8 mouse cellular contexts compared by ENCODE assay signal in genomic region chr1:151287451-151287850, GRCm38 (mm10). TPM values are rescaled to one million over a fixed set of nuclear protein-coding genes. Genes with fewer than 3 reads are reported as not detected.
DNase-seq lines count a peak whose midpoint lies in the region; ATAC-seq and TF ChIP-seq lines count a peak whose summit lies in the region.

No protein-coding gene starts in this region.

- H3K4me3 ChIP-seq in embryonic facial prominence, embryonic 15.5 days (replicated peaks), result 0 out of 2 replicates have a peak overlapping the region, but pooled peaks have one; percentile 3
- no peak overlapping the region for H3K4me3 ChIP-seq in kidney, adult 2 months (ENCODE audit: insufficient read depth, low read depth, low read length)
- H3K4me3 ChIP-seq in liver, embryonic 15.5 days (replicated peaks), result no peak overlapping the region
- no peak overlapping the region for H3K4me3 ChIP-seq in forebrain, embryonic 12.5 days (replicated peaks)

- no peak for TF ChIP-seq CTCF in kidney, adult 2 months (conservative IDR thresholded peaks at IDR 0.05; ENCODE audit: insufficient read depth, insufficient read length, low read depth, low read length)

- no peak overlapping the region for H3K27ac ChIP-seq in embryonic facial prominence, embryonic 15.5 days (replicated peaks)
- H3K27ac ChIP-seq in kidney, adult 2 months (ENCODE audit: insufficient read depth, low read depth, low read length), result peak overlapping the region; percentile 58
- H3K27ac ChIP-seq in liver, embryonic 15.5 days (replicated peaks), result no peak overlapping the region
- H3K27ac ChIP-seq in forebrain, embryonic 12.5 days, result no peak overlapping the region

- no peak overlapping the region for H3K9ac ChIP-seq in embryonic facial prominence, embryonic 15.5 days
- H3K9ac ChIP-seq in liver, embryonic 15.5 days, result no peak overlapping the region
- no peak overlapping the region for H3K9ac ChIP-seq in forebrain, embryonic 12.5 days

- H3K36me3 ChIP-seq in embryonic facial prominence, embryonic 15.5 days, result no peaks in the 10 kb centered on the region
- H3K36me3 ChIP-seq in kidney, adult 2 months (ENCODE audit: control insufficient read depth, insufficient read depth, low read length), result no peaks in the 10 kb centered on the region
- no peaks in the 10 kb centered on the region for H3K36me3 ChIP-seq in liver, embryonic 15.5 days (replicated peaks)
- H3K36me3 ChIP-seq in forebrain, embryonic 12.5 days (replicated peaks), result no peaks in the 10 kb centered on the region

- no peaks in the 10 kb centered on the region for H3K9me3 ChIP-seq in embryonic facial prominence, embryonic 15.5 days (replicated peaks)
- no peaks in the 10 kb centered on the region for H3K9me3 ChIP-seq in liver, embryonic 15.5 days (replicated peaks)
- no peaks in the 10 kb centered on the region for H3K9me3 ChIP-seq in forebrain, embryonic 12.5 days

- H3K4me2 ChIP-seq in embryonic facial prominence, embryonic 15.5 days (replicated peaks), result no peak overlapping the region
- H3K4me2 ChIP-seq in liver, embryonic 15.5 days, result peak overlapping the region; percentile 34
- no peak overlapping the region for H3K4me2 ChIP-seq in forebrain, embryonic 12.5 days

- TF ChIP-seq POLR2A in kidney, adult 2 months (IDR thresholded peaks at IDR 0.05; ENCODE audit: low read depth, low read length), result no peak

- peak; percentile 23 for DNase-seq in gastrocnemius, postnatal 14 days
- DNase-seq in gastrocnemius, postnatal 4 days (ENCODE audit: low spot score in 2 of 2), result no peak
- peak; percentile 77 for DNase-seq in kidney, adult 2 months
- DNase-seq in spleen, adult 18-20 months, result peak; percentile 31 to 43
- DNase-seq in cerebellum, postnatal 4 days (ENCODE audit: low spot score in 2 of 2), result no peak

- 0 out of 2 replicates have a peak, but pooled peaks cover 6% of the 10 kb centered on the region for H3K4me1 ChIP-seq in embryonic facial prominence, embryonic 15.5 days
- no peaks in the 10 kb centered on the region for H3K4me1 ChIP-seq in kidney, adult 2 months (ENCODE audit: control insufficient read depth, insufficient read depth, low read length)
- peaks cover 17% of the 10 kb centered on the region for H3K4me1 ChIP-seq in liver, embryonic 15.5 days (replicated peaks)
- H3K4me1 ChIP-seq in forebrain, embryonic 12.5 days, result no peaks in the 10 kb centered on the region

- ATAC-seq in embryonic facial prominence, embryonic 15.5 days (ENCODE audit: insufficient number of reproducible peaks, low FRiP score, low TSS enrichment, low read depth), result no peak
- ATAC-seq in liver, embryonic 15.5 days (ENCODE audit: insufficient read depth), result peak; percentile 54
- no peak for ATAC-seq in forebrain, embryonic 12.5 days (ENCODE audit: low FRiP score)

- WGBS in embryonic facial prominence, embryonic 15.5 days, result 31% methylated on average over 12 of the region's 12 CpGs
- 59% methylated on average over 12 of the region's 12 CpGs for WGBS in kidney, adult 2 months
- WGBS in liver, embryonic 15.5 days (ENCODE audit: insufficient replicate concordance), result 11% methylated on average over 12 of the region's 12 CpGs
- 82% methylated on average over 12 of the region's 12 CpGs for WGBS in forebrain, embryonic 12.5 days

- H3K27me3 ChIP-seq in embryonic facial prominence, embryonic 15.5 days, result no peaks in the 10 kb centered on the region
- no peaks in the 10 kb centered on the region for H3K27me3 ChIP-seq in kidney, adult 2 months (replicated peaks; ENCODE audit: control insufficient read depth, insufficient read depth, low read length)
- no peaks in the 10 kb centered on the region for H3K27me3 ChIP-seq in liver, embryonic 15.5 days
- H3K27me3 ChIP-seq in forebrain, embryonic 12.5 days, result no peaks in the 10 kb centered on the region

- intact Hi-C loops in gastrocnemius, postnatal 14 days (cut with DNase I; ENCODE audit: low total_unique reads), result no loop called here

RNA-seq across cellular contexts. Expression of gene Ivns1abp, which starts 56.8 kb away (rescaled TPM):
- total RNA-seq in gastrocnemius, postnatal 14 days (2021), result 100 to 1,000 TPM; 109 TPM
- total RNA-seq in gastrocnemius, postnatal 4 days (2021), result 100 to 1,000 TPM; 108 to 124 TPM
- 256 and 268 TPM in 2 replicates for polyA plus RNA-seq in embryonic facial prominence, embryonic 15.5 days (2015; fragmentation: Nextera tagmentation; extraction: Ambion mirVana)
- 137 and 155 TPM in 2 replicates for polyA plus RNA-seq in kidney, adult 2 months (2012; rRNA removed)
- polyA plus RNA-seq in liver, embryonic 15.5 days (2015; fragmentation: Nextera tagmentation; extraction: Ambion mirVana), result 68.9 and 71.9 TPM in 2 replicates
- polyA plus RNA-seq in forebrain, embryonic 12.5 days (2016; fragmentation: Nextera tagmentation; extraction: Ambion mirVana), result 446 and 474 TPM in 2 replicates

Comparison
In these comparisons a context has a peak if more than half of its experiments do, and no peak if none do; other contexts are left out.
1. DNase-seq: peak in gastrocnemius, postnatal 14 days (single experiment), kidney, adult 2 months (single experiment) and spleen, adult 18-20 months (2 of 2); none in gastrocnemius, postnatal 4 days (0 of 2) and cerebellum, postnatal 4 days (0 of 2).